Mouse (Mus musculus) kidney, embryonic 14.5 days (tissue): ENCODE results near the gene Col4a3. TPM values are rescaled to one million over a fixed set of nuclear protein-coding genes. Genes with fewer than 3 reads are reported as not detected.

ENCODE experiments used
- ATAC-seq: fragments of 200-750 bp; cut with Nextera tagmentation; 2 replicates; pipeline ENCODE4 v1.8.0; 2017; ENCODE audit warnings: moderate number of reproducible peaks, mild to moderate bottlenecking, moderate TSS enrichment, moderate library complexity; ENCODE audit not compliant: low FRiP score, low TSS enrichment
- H3K27ac ChIP-seq: fragments of 300-500 bp; sonication (generic); 2 replicates; pipeline ENCODE4 v1.5.1; 2014; ENCODE audit warnings: low read depth, mild to moderate bottlenecking, low read length, moderate library complexity, mixed read lengths
- H3K27me3 ChIP-seq: fragments of 300-500 bp; sonication (generic); 2 replicates; pipeline ENCODE4 v1.6.1; 2014; ENCODE audit warnings: mild to moderate bottlenecking, low read length; ENCODE audit not compliant: control insufficient read depth, insufficient read depth
- H3K36me3 ChIP-seq: fragments of 300-500 bp; sonication (generic); 2 replicates; pipeline ENCODE4 v1.6.1; 2014; ENCODE audit warnings: low read length, mixed read lengths; ENCODE audit not compliant: control insufficient read depth, insufficient read depth
- H3K4me1 ChIP-seq: fragments of 300-500 bp; sonication (generic); 2 replicates; pipeline ENCODE4 v1.6.1; 2014; ENCODE audit warnings: low read length, mixed read lengths; ENCODE audit not compliant: control insufficient read depth, insufficient read depth
- H3K4me2 ChIP-seq: fragments of 300-500 bp; sonication (generic); replicated peaks from 2 replicates; pipeline ENCODE4 v1.6.1; 2014; ENCODE audit warnings: low read depth, mild to moderate bottlenecking, low read length
- H3K4me3 ChIP-seq: fragments of 300-500 bp; sonication (generic); 2 replicates; pipeline ENCODE4 v1.5.1; 2014; ENCODE audit warnings: mild to moderate bottlenecking, low read length
- H3K9ac ChIP-seq: fragments of 300-500 bp; sonication (generic); 2 replicates; pipeline ENCODE4 v1.6.1; 2014; ENCODE audit warnings: low read depth, mild to moderate bottlenecking, low read length, moderate library complexity
- H3K9me3 ChIP-seq: fragments of 300-500 bp; sonication (generic); 2 replicates; pipeline ENCODE4 v1.6.1; 2016; ENCODE audit warnings: low read length; ENCODE audit not compliant: control insufficient read depth
- WGBS: fragments of 180-500 bp; shearing (Covaris S2); extraction: QIAGEN DNeasy Blood & Tissue Kit; methylation state at CpG from one replicate; pipeline ENCODE4 v1.1.7; 2014; 5-methylcytosine and 5-hydroxymethylcytosine counted together
- polyA plus RNA-seq: library from polyadenylated mRNA; unstranded; fragments of >200 nt; fragmentation: Nextera tagmentation; extraction: Ambion mirVana; gene quantifications from 2 replicates; pipeline ENCODE4 v1.2.1, GENCODE M21; 2014

Col4a3 gene
- polyA plus RNA-seq = 0.67 and 1.2 TPM in 2 replicates

GRCm38 (mm10) chr1:82586713-82587399 lies at the start of gene Col4a3, which contains the start of gene Col4a4:
Col4a3 (plus strand) TSS chr1:82586921.
Col4a4 (minus strand) TSS chr1:82586849.
- Histone ChIP-seq H3K4me2 (peak within 1 kb of the TSS; percentile 82), H3K36me3 (no peaks in the 10 kb centered on the region), H3K4me1 (no peaks in the 10 kb centered on the region), H3K9ac (peak within 1 kb of the TSS; percentile 51), H3K27ac (no peak within 1 kb of the TSS), H3K4me3 (peak within 1 kb of the TSS; percentile 44), H3K9me3 (no peaks in the 10 kb centered on the region), H3K27me3 (peaks cover 4% of the 10 kb centered on the region)
- WGBS = 5% methylated on average over 31 of the region's 34 CpGs
- peak; percentile 87 for ATAC-seq

- H3K4me3 ChIP-seq = no peak overlapping the region
- H3K27ac ChIP-seq = no peak overlapping the region
- no peaks in the 10 kb centered on the region for H3K27me3 ChIP-seq
- 38% methylated on average over 3 of the region's 3 CpGs for WGBS
- H3K4me2 ChIP-seq = no peak overlapping the region
- no peak overlapping the region for H3K9ac ChIP-seq
- ATAC-seq = no peak
- H3K9me3 ChIP-seq = no peaks in the 10 kb centered on the region
- H3K4me1 ChIP-seq = no peaks in the 10 kb centered on the region
- no peaks in the 10 kb centered on the region for H3K36me3 ChIP-seq
These were observed 48.9 kb upstream of the Col4a3 start for GRCm38 (mm10) chr1:82537848-82538247.

GRCm38 (mm10) chr1:82540056-82540455 lies 46.7 kb upstream of the Col4a3 start:
- Histone ChIP-seq H3K27me3 (no peaks in the 10 kb centered on the region), H3K4me2 (no peak overlapping the region), H3K9ac (no peak overlapping the region), H3K27ac (no peak overlapping the region), H3K4me3 (no peak overlapping the region), H3K9me3 (no peaks in the 10 kb centered on the region), H3K36me3 (no peaks in the 10 kb centered on the region), H3K4me1 (peaks cover 8% of the 10 kb centered on the region; the same call in 1 of the 2 replicates)
- ATAC-seq = no peak
- 68% methylated on average over 5 of the region's 5 CpGs for WGBS

GRCm38 (mm10) chr1:82543934-82544333 lies 42.8 kb upstream of the Col4a3 start:
- H3K36me3 ChIP-seq = no peaks in the 10 kb centered on the region
- H3K9ac ChIP-seq = no peak overlapping the region
- no peak overlapping the region for H3K4me2 ChIP-seq
- H3K27ac ChIP-seq = no peak overlapping the region
- 89% methylated on average over 2 of the region's 2 CpGs for WGBS
- no peak for ATAC-seq
- H3K4me1 ChIP-seq = peaks cover 8% of the 10 kb centered on the region; the same call in 1 of the 2 replicates
- H3K9me3 ChIP-seq = no peaks in the 10 kb centered on the region
- H3K4me3 ChIP-seq = no peak overlapping the region
- H3K27me3 ChIP-seq = no peaks in the 10 kb centered on the region

GRCm38 (mm10) chr1:82544419-82545185 lies 42.1 kb upstream of the Col4a3 start:
- peak; percentile 66; the same call in 1 of the 2 replicates for ATAC-seq
- H3K27ac ChIP-seq = no peak overlapping the region
- H3K36me3 ChIP-seq = no peaks in the 10 kb centered on the region
- no peaks in the 10 kb centered on the region for H3K9me3 ChIP-seq
- no peaks in the 10 kb centered on the region for H3K27me3 ChIP-seq
- 26% methylated on average over 6 of the region's 6 CpGs for WGBS
- H3K4me2 ChIP-seq = no peak overlapping the region
- peaks cover 8% of the 10 kb centered on the region; the same call in 1 of the 2 replicates for H3K4me1 ChIP-seq
- no peak overlapping the region for H3K4me3 ChIP-seq
- H3K9ac ChIP-seq = no peak overlapping the region

GRCm38 (mm10) chr1:82545199-82545960 lies 41.3 kb upstream of the Col4a3 start:
- H3K9me3 ChIP-seq = no peaks in the 10 kb centered on the region
- 81% methylated on average over 8 of the region's 8 CpGs for WGBS

GRCm38 (mm10) chr1:82554443-82554850 lies 32.3 kb upstream of the Col4a3 start:
- Histone ChIP-seq H3K9me3 (no peaks in the 10 kb centered on the region), H3K4me3 (no peak overlapping the region), H3K27me3 (no peaks in the 10 kb centered on the region), H3K9ac (no peak overlapping the region), H3K36me3 (no peaks in the 10 kb centered on the region), H3K4me1 (no peaks in the 10 kb centered on the region), H3K27ac (no peak overlapping the region), H3K4me2 (no peak overlapping the region; the same call in 1 of the 2 replicates)
- 37% methylated on average over 6 of the region's 6 CpGs for WGBS
- ATAC-seq = peak; percentile 94

More at GRCm38 (mm10) chr1:82545199-82545960, 41.3 kb upstream of the Col4a3 start:
- ATAC-seq = no peak
- Histone ChIP-seq H3K27me3 (no peaks in the 10 kb centered on the region), H3K27ac (no peak overlapping the region), H3K4me2 (no peak overlapping the region), H3K4me3 (no peak overlapping the region), H3K36me3 (no peaks in the 10 kb centered on the region), H3K4me1 (peaks cover 8% of the 10 kb centered on the region; the same call in 1 of the 2 replicates), H3K9ac (no peak overlapping the region)

GRCm38 (mm10) chr1:82554889-82555288 lies 31.8 kb upstream of the Col4a3 start:
- Histone ChIP-seq H3K27me3 (no peaks in the 10 kb centered on the region), H3K27ac (no peak overlapping the region), H3K4me2 (no peak overlapping the region; the same call in 1 of the 2 replicates), H3K4me1 (no peaks in the 10 kb centered on the region), H3K36me3 (no peaks in the 10 kb centered on the region), H3K9me3 (no peaks in the 10 kb centered on the region), H3K9ac (no peak overlapping the region), H3K4me3 (no peak overlapping the region)
- 41% methylated on average over 5 of the region's 5 CpGs for WGBS
- ATAC-seq = peak; percentile 60
